Mouse (Mus musculus) bone marrow, adult 2 months (tissue): ENCODE results near the gene Psmb8. TPM values are rescaled to one million over a fixed set of nuclear protein-coding genes. Genes with fewer than 3 reads are reported as not detected.
A peak's percentile ranks its signal among the peaks of the same experiment; 100 is the strongest.
"Not testable (repeated sequence)": the region's sequence is repeated elsewhere in the genome, so short reads cannot be mapped to it uniquely, and the experiment has no call there.

Source experiments
- H3K27ac ChIP-seq: fragments of 200-500 bp; 2 replicates; pipeline ENCODE4 v1.5.1; 2012; ENCODE audit warnings: low read depth, mild to moderate bottlenecking, control low read depth, inconsistent platforms, low read length; ENCODE audit not compliant: control insufficient read depth, poor library complexity, insufficient read depth
- H3K4me1 ChIP-seq: fragments of 200-500 bp; 2 replicates; pipeline ENCODE4 v1.6.1; 2011; ENCODE audit warnings: low read length; ENCODE audit not compliant: control insufficient read depth, insufficient read depth
- H3K4me3 ChIP-seq: fragments of 200-500 bp; replicated peaks from 2 replicates; pipeline ENCODE3; 2011; ENCODE audit warnings: mild to moderate bottlenecking, low read depth, low read length, control low read depth; ENCODE audit not compliant: control insufficient read depth
- CTCF ChIP-seq: fragments of 200-500 bp; IDR thresholded peaks from 2 replicates; pipeline ENCODE4 v1.5.1; 2011; ENCODE audit warnings: low read length, control low read depth; ENCODE audit not compliant: control insufficient read depth, insufficient read depth
- POLR2A ChIP-seq: fragments of 200-500 bp; IDR thresholded peaks from 2 replicates; pipeline ENCODE4 v1.6.1; 2011; ENCODE audit warnings: low read depth, mild to moderate bottlenecking, control low read depth, low read length, borderline replicate concordance; ENCODE audit not compliant: control insufficient read depth
- WGBS: fragments of 180-500 bp; shearing (Covaris S2); methylation state at CpG from one replicate; pipeline ENCODE4 v1.1.7; 2018; 5-methylcytosine and 5-hydroxymethylcytosine counted together
- polyA plus RNA-seq: library from polyadenylated mRNA; stranded (reverse); fragments of >200 nt; gene quantifications from 2 replicates; pipeline ENCODE4 v1.2.4, GENCODE M21; 2011; ENCODE audit warnings: low replicate concordance; ENCODE audit not compliant: missing spikeins, insufficient read depth, insufficient read length

Gene Psmb8
- polyA plus RNA-seq, 1 experiment, result 68.8 TPM

GRCm38 (mm10) chr17:34213936-34214335 is 16.4 kb downstream of the Psmb8 start:
- WGBS, result 91% methylated on average over 21 of the region's 21 CpGs
- TF ChIP-seq POLR2A (no peak), CTCF (no peak)
- H3K27ac ChIP-seq, result no peak overlapping the region
- H3K4me3 ChIP-seq, result no peak overlapping the region
- peaks cover 6% of the 10 kb centered on the region; the same call in 1 of the 2 replicates for H3K4me1 ChIP-seq

GRCm38 (mm10) chr17:34215176-34215575 is 17.7 kb downstream of the Psmb8 start:
- peaks cover 6% of the 10 kb centered on the region; the same call in 1 of the 2 replicates for H3K4me1 ChIP-seq
- H3K27ac ChIP-seq, result no peak overlapping the region
- WGBS, result 92% methylated on average over 12 of the region's 12 CpGs
- no peak overlapping the region for H3K4me3 ChIP-seq
- no peak for TF ChIP-seq CTCF

DNA sequence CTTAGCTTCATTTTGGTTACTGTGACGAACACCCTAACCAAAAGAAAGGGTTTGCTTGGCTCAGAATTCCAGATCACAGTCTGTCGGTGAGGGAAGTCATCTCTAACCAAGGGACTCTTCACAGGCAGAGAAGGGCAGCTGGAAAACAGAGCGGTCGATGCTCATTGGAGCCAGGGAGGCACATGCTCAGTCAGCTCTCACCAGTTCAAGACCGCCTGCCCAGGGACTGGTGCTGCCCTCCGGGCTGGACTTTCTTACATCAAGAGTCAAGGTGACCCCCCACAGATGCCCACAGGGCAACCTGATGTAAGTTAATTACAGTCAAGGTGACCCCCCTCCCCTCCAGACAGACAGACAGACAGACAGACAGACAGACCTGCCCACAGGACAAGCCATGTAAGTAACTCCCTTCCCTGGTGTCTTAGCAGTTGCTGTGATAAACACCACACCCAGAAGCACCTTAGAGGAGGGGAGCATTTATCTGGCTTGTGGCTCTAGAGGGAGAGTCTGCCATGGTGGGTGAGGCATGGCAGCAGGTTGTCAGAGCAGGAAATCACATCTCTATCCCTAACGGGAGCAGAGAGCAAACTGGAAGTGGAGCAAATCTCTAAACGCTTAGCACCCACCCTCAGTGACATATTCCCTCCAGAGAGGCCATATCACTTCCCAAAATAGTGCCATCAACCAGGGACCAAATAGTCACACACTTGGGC is 19.9 kb downstream of the Psmb8 start:
- Histone ChIP-seq H3K4me3 (no peak overlapping the region), H3K4me1 (no peaks in the 10 kb centered on the region), H3K27ac (no peak overlapping the region)
- TF ChIP-seq POLR2A, result no peak
- no peak for TF ChIP-seq CTCF
- WGBS, result 78% methylated on average over 8 of the region's 8 CpGs

DNA sequence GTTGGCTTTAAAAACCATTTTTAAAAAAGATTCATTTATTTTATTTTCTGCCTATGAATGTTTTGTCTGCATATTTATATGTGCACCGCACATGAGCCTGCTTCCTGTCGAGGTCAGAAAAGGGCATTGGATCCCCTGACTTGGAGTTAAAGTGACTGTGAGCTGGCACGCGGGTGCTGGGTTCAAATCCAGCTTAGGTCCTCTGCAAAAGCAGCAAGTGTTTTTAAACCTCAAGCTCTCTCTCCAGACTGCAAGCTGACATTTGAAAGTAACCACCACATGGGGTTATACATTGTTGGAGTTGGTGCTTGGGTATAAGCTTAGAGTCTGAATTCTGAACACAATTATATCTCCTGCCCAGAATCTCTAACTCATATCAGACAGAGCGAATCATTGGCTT is 20.5 kb downstream of the Psmb8 start:
- Histone ChIP-seq H3K27ac (no peak overlapping the region), H3K4me3 (no peak overlapping the region), H3K4me1 (no peaks in the 10 kb centered on the region)
- WGBS, result 79% methylated on average over 5 of the region's 5 CpGs
- no peak for TF ChIP-seq POLR2A
- TF ChIP-seq CTCF, result no peak

- Histone ChIP-seq H3K27ac (no peak overlapping the region), H3K4me1 (no peaks in the 10 kb centered on the region), H3K4me3 (no peak overlapping the region)
- 77% methylated on average over 11 of the region's 11 CpGs for WGBS
- TF ChIP-seq CTCF, result no peak
- TF ChIP-seq POLR2A, result no peak
Measured at GRCm38 (mm10) chr17:34218675-34219074, 21.2 kb downstream of the Psmb8 start.

DNA sequence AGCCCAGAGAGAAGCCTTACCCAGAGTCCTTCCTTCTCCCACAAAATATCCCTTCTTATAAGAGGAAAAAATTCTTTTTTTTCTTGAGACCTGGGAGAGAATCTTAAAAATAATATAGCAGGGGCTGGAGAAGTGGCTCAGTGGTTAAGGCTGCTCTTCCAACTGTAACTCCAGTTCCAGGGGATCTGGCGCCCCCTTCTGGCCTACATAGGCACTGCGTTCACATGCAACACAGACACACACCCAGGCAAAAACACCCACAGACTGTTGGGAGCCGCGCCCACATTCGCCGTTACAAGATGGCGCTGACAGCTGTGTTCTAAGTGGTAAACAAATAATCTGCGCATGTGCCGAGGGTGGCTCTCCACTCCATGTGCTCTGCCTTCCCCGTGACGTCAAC is 21.6 kb downstream of the Psmb8 start:
- peak; percentile 81 for TF ChIP-seq CTCF
- H3K4me3 ChIP-seq, H3K4me1 ChIP-seq, H3K27ac ChIP-seq: not testable (repeated sequence)
- WGBS, result 90% methylated on average over 9 of the region's 11 CpGs

DNA sequence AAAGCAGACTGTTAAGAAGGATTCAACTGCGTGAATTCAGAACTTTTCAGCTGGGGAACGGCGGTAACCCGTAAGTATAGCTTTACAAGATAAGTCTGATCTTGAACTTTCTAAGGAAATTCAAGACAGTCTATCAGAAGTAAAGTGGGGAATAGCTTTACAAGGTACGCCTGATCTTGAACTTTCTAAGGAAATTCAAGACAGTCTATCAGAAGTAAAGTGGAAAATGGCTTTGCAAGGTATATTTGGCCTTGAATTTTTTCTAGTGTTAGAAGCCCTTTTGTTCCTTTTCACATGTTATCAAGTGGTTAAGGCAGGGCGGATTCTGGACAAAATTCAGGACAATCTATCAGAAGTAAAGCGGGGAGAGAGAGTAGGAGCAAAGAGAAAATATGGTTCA is 22.3 kb downstream of the Psmb8 start:
- 92% methylated on average over 3 of the region's 7 CpGs for WGBS
- not testable (repeated sequence) for H3K4me1 ChIP-seq, H3K27ac ChIP-seq, H3K4me3 ChIP-seq

DNA sequence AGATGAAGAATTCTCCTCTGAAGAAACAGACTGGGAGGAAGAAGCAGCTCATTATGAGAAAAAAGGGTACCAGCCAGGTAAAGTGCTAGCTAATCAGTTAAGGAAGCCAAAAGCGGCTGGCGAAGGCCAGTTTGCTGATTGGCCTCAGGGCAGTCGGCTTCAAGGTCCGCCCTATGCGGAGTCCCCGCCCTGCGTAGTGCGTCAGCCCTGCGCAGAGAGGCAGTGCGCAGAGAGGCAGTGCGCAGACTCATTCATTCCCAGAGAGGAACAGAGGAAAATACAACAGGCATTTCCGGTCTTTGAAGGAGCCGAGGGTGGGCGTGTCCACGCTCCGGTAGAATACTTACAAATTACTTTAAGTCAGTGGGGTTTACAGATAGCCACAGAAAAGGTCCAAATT is 22.9 kb downstream of the Psmb8 start:
- H3K4me1 ChIP-seq, H3K27ac ChIP-seq, H3K4me3 ChIP-seq: not testable (repeated sequence)
- WGBS, result 100% methylated on average over 7 of the region's 16 CpGs

DNA sequence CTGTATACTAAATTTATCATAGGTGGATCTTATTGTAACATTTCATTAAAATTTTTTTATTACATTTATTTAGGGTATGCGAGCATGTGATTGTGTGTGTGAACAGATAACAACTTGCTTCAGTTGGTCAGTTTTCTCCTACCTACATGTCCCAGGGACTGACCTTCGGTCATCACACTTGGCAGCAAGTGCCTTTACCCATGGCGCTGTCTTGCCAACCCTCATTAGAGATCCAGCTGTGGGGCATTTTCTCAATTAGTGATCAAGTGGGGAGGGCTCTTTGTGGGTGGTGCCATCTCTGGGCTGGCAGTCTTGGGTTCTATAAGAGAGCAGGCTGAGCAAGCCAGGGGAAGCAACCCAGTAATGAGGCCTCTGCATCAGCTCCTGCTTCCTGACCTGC is 27.3 kb downstream of the Psmb8 start:
- TF ChIP-seq POLR2A, result no peak
- no peak for TF ChIP-seq CTCF
- Histone ChIP-seq H3K4me1 (no peaks in the 10 kb centered on the region), H3K4me3 (no peak overlapping the region), H3K27ac (no peak overlapping the region)
- 85% methylated on average over 3 of the region's 3 CpGs for WGBS
